Mouse (Mus musculus) hindbrain, embryonic 11.5 days (tissue): Measurements from ENCODE around the gene Trpm3. TPM values are rescaled to one million over a fixed set of nuclear protein-coding genes. Genes with fewer than 3 reads are reported as not detected.

Source experiments
- ATAC-seq: fragments of 200-750 bp; cut with Nextera tagmentation; 2 replicates; pipeline ENCODE4 v1.8.0; 2017; ENCODE audit warnings: mild to moderate bottlenecking, moderate TSS enrichment, moderate library complexity; ENCODE audit not compliant: low FRiP score
- DNase-seq: peaks from one replicate; pipeline ENCODE4 v3.0.0-alpha.2; 2015; ENCODE audit warnings: low spot score
- H3K27ac ChIP-seq: fragments of 300-500 bp; sonication (generic); 2 replicates; pipeline ENCODE4 v1.5.1; 2014; ENCODE audit warnings: mild to moderate bottlenecking, low read depth, low read length
- H3K27me3 ChIP-seq: fragments of 300-500 bp; sonication (generic); 2 replicates; pipeline ENCODE4 v1.6.1; 2014; ENCODE audit warnings: mild to moderate bottlenecking, low read length, moderate library complexity, mixed read lengths; ENCODE audit not compliant: control insufficient read depth, insufficient read depth
- H3K36me3 ChIP-seq: fragments of 300-500 bp; sonication (generic); 2 replicates; pipeline ENCODE4 v1.6.1; 2014; ENCODE audit warnings: mild to moderate bottlenecking, low read length, moderate library complexity, mixed read lengths; ENCODE audit not compliant: control insufficient read depth, insufficient read depth
- H3K4me1 ChIP-seq: fragments of 300-500 bp; sonication (generic); replicated peaks from 2 replicates; pipeline ENCODE4 v1.6.1; 2014; ENCODE audit warnings: low read length, mixed read lengths; ENCODE audit not compliant: control insufficient read depth, insufficient read depth
- H3K4me2 ChIP-seq: fragments of 300-500 bp; sonication (generic); replicated peaks from 2 replicates; pipeline ENCODE4 v1.6.1; 2014; ENCODE audit warnings: mild to moderate bottlenecking, low read depth, low read length
- H3K4me3 ChIP-seq: fragments of 300-500 bp; sonication (generic); 2 replicates; pipeline ENCODE4 v1.5.1; 2014; ENCODE audit warnings: low read depth, low read length
- H3K9ac ChIP-seq: fragments of 300-500 bp; sonication (generic); 2 replicates; pipeline ENCODE4 v1.6.1; 2014; ENCODE audit warnings: low read depth, low read length
- H3K9me3 ChIP-seq: fragments of 300-500 bp; sonication (generic); 2 replicates; pipeline ENCODE4 v1.6.1; 2016; ENCODE audit warnings: low read length; ENCODE audit not compliant: control insufficient read depth
- WGBS: fragments of 180-500 bp; shearing (Covaris S2); extraction: QIAGEN DNeasy Blood & Tissue Kit; methylation state at CpG from one replicate; pipeline ENCODE4 v1.1.7; 2014; 5-methylcytosine and 5-hydroxymethylcytosine counted together
- polyA plus RNA-seq: library from polyadenylated mRNA; unstranded; fragments of >200 nt; fragmentation: Nextera tagmentation; extraction: Ambion mirVana; gene quantifications from 2 replicates; pipeline ENCODE4 v1.2.1, GENCODE M21; 2014

Trpm3 gene
- polyA plus RNA-seq, 1 experiment from 2014 or later = 16.6 TPM

DNA sequence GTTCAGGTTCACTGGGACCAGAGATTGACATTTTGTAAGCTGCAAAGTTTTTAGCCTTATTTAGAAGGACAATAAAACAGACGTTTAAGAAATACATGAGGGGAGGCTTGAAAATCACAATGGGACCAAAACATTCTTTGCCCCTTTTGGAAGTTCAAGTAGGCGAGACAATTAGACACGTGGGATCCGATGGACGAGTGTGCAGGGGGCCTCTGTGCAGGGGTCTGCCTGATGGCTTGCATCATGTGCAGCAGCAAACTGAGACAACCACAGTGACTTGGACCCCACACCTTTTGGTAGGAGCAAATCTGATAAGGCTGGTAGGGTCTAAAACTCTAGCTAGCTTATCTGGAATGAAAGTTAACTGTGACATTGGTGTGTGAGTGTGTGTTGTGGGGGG lies 188.4 kb downstream of the Trpm3 start:
- ATAC-seq = no peak

DNA sequence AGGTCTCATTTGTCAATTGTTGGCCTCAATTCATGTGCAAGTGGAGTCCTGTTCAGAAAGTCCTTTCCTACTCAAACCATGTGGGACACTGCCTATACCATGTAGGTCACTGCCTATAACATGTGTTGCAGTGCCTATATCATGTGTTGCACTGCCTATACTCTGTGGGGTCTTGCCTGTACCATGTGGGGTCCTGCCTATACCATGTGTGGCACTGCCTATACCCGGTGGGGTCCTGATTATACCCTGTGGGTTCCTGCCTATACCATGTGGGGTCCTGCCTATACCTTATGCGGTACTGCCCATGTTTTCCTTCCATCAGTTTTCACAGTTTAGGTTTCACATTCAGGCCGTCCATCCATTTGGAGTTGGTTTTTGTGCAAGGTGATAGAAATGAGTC lies 197.4 kb downstream of the Trpm3 start:
- H3K27ac ChIP-seq = no peak overlapping the region
- H3K4me3 ChIP-seq = no peak overlapping the region
- DNase-seq = no peak
- H3K4me1 ChIP-seq = no peaks in the 10 kb centered on the region
- no peaks in the 10 kb centered on the region for H3K9me3 ChIP-seq
- ATAC-seq = 0 out of 2 replicates have a peak, but pooled peaks have one; percentile 56
- WGBS = 88% methylated on average over 3 of the region's 3 CpGs
- H3K36me3 ChIP-seq = no peaks in the 10 kb centered on the region
- no peak overlapping the region for H3K4me2 ChIP-seq
- no peaks in the 10 kb centered on the region for H3K27me3 ChIP-seq
- no peak overlapping the region for H3K9ac ChIP-seq

More for the DNA sequence above, 188.4 kb downstream of the Trpm3 start:
- H3K36me3 ChIP-seq = no peaks in the 10 kb centered on the region
- H3K27me3 ChIP-seq = no peaks in the 10 kb centered on the region
- no peaks in the 10 kb centered on the region for H3K9me3 ChIP-seq
- no peak overlapping the region for H3K9ac ChIP-seq
- no peak for DNase-seq
- 58% methylated on average over 5 of the region's 5 CpGs for WGBS
- no peaks in the 10 kb centered on the region for H3K4me1 ChIP-seq
- H3K4me3 ChIP-seq = no peak overlapping the region
- H3K4me2 ChIP-seq = no peak overlapping the region
- no peak overlapping the region for H3K27ac ChIP-seq

DNA sequence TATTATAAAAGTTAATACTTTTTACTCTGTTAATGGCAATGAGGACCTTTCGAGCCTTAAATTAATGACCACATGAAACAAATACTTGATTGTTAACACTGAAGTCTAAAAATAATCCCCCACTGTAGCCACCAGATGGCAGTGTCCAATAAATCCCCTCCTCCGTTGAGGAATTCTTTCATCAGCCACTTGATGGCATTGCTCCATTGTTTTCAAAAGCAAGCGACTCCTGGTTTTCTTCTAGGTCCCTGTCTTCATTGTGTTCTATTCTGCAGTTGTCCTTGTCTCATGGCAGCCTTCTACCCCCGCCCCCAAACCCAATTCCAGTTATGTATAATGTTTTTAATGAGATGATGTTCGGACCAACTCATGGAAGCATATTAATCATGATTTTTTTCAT lies 198.6 kb downstream of the Trpm3 start:
- no peak overlapping the region for H3K4me2 ChIP-seq
- no peak overlapping the region for H3K4me3 ChIP-seq
- peak; percentile 72 for DNase-seq
- no peaks in the 10 kb centered on the region for H3K4me1 ChIP-seq
- 20% methylated on average over 5 of the region's 5 CpGs for WGBS
- ATAC-seq = no peak; the same call in 1 of the 2 replicates
- H3K27me3 ChIP-seq = no peaks in the 10 kb centered on the region
- no peaks in the 10 kb centered on the region for H3K9me3 ChIP-seq
- no peaks in the 10 kb centered on the region for H3K36me3 ChIP-seq
- no peak overlapping the region for H3K9ac ChIP-seq
- H3K27ac ChIP-seq = no peak overlapping the region

- DNase-seq (no peak), ATAC-seq (no peak)
- H3K9ac ChIP-seq = no peak overlapping the region
- H3K4me3 ChIP-seq = no peak overlapping the region
- 84% methylated on average over 8 of the region's 8 CpGs for WGBS
- no peaks in the 10 kb centered on the region for H3K4me1 ChIP-seq
- H3K9me3 ChIP-seq = no peaks in the 10 kb centered on the region
- no peak overlapping the region for H3K27ac ChIP-seq
- H3K4me2 ChIP-seq = no peak overlapping the region
- no peaks in the 10 kb centered on the region for H3K27me3 ChIP-seq
- no peaks in the 10 kb centered on the region for H3K36me3 ChIP-seq
Observed at GRCm38 (mm10) chr19:22338927-22339326, 200.1 kb downstream of the Trpm3 start.

GRCm38 (mm10) chr19:22354037-22354541 lies 215.2 kb downstream of the Trpm3 start:
- no peaks in the 10 kb centered on the region for H3K27me3 ChIP-seq
- no peak overlapping the region for H3K27ac ChIP-seq
- no peak overlapping the region for H3K4me2 ChIP-seq
- no peaks in the 10 kb centered on the region for H3K36me3 ChIP-seq
- H3K9ac ChIP-seq = no peak overlapping the region
- no peaks in the 10 kb centered on the region for H3K4me1 ChIP-seq
- DNase-seq (no peak), ATAC-seq (peak; percentile 27; the same call in 1 of the 2 replicates)
- no peaks in the 10 kb centered on the region for H3K9me3 ChIP-seq
- 85% methylated on average over 14 of the region's 14 CpGs for WGBS
- no peak overlapping the region for H3K4me3 ChIP-seq

- H3K27me3 ChIP-seq = no peaks in the 10 kb centered on the region
- no peaks in the 10 kb centered on the region for H3K9me3 ChIP-seq
- H3K27ac ChIP-seq = no peak overlapping the region
- H3K4me3 ChIP-seq = no peak overlapping the region
- H3K4me1 ChIP-seq = no peaks in the 10 kb centered on the region
- WGBS = 87% methylated on average over 3 of the region's 3 CpGs
- ATAC-seq (no peak), DNase-seq (no peak)
- no peaks in the 10 kb centered on the region for H3K36me3 ChIP-seq
- no peak overlapping the region for H3K4me2 ChIP-seq
- no peak overlapping the region for H3K9ac ChIP-seq
Observed at GRCm38 (mm10) chr19:22386890-22387289, 248.0 kb downstream of the Trpm3 start.

GRCm38 (mm10) chr19:22394700-22395099 lies 255.9 kb downstream of the Trpm3 start:
- no peaks in the 10 kb centered on the region for H3K9me3 ChIP-seq
- no peak overlapping the region for H3K4me3 ChIP-seq
- no peak overlapping the region for H3K27ac ChIP-seq
- H3K36me3 ChIP-seq = no peaks in the 10 kb centered on the region
- ATAC-seq (no peak), DNase-seq (no peak)
- WGBS = 70% methylated on average over 1 of the region's 1 CpGs
- H3K9ac ChIP-seq = no peak overlapping the region
- no peaks in the 10 kb centered on the region for H3K27me3 ChIP-seq
- H3K4me2 ChIP-seq = no peak overlapping the region
- no peaks in the 10 kb centered on the region for H3K4me1 ChIP-seq

- no peak overlapping the region for H3K27ac ChIP-seq
- H3K36me3 ChIP-seq = no peaks in the 10 kb centered on the region
- H3K4me3 ChIP-seq = no peak overlapping the region
- ATAC-seq (no peak), DNase-seq (no peak)
- H3K4me2 ChIP-seq = no peak overlapping the region
- H3K27me3 ChIP-seq = no peaks in the 10 kb centered on the region
- no peaks in the 10 kb centered on the region for H3K9me3 ChIP-seq
- WGBS = 91% methylated on average over 3 of the region's 3 CpGs
- no peak overlapping the region for H3K9ac ChIP-seq
- H3K4me1 ChIP-seq = no peaks in the 10 kb centered on the region
Observed at GRCm38 (mm10) chr19:22404049-22404448, 265.2 kb downstream of the Trpm3 start.

GRCm38 (mm10) chr19:22418239-22418638 lies 279.4 kb downstream of the Trpm3 start:
- no peak for DNase-seq
- WGBS = 93% methylated on average over 3 of the region's 3 CpGs
- no peaks in the 10 kb centered on the region for H3K27me3 ChIP-seq
- no peaks in the 10 kb centered on the region for H3K36me3 ChIP-seq
- H3K4me1 ChIP-seq = no peaks in the 10 kb centered on the region
- H3K4me3 ChIP-seq = no peak overlapping the region
- H3K4me2 ChIP-seq = no peak overlapping the region
- no peak for ATAC-seq
- no peak overlapping the region for H3K9ac ChIP-seq
- H3K27ac ChIP-seq = no peak overlapping the region
- no peaks in the 10 kb centered on the region for H3K9me3 ChIP-seq
